Mouse (Mus musculus) MEL (cell line): ENCODE data around the gene Kcnh6. TPM values are rescaled to one million over a fixed set of nuclear protein-coding genes. Genes with fewer than 3 reads are reported as not detected.

Experiments
- DNase-seq: peaks from one replicate; pipeline ENCODE4 v3.0.0; 2011; ENCODE audit warnings: low read depth, low spot score
- H3K27ac ChIP-seq: 2 replicates; pipeline ENCODE4 v1.5.1; 2012; ENCODE audit warnings: low read depth, mild to moderate bottlenecking, control low read depth, low read length, moderate library complexity; ENCODE audit not compliant: control insufficient read depth
- H3K27me3 ChIP-seq, 2 experiments: fragments of 150-350 bp in 1 of 2; sonication (generic) in 1 of 2; 2 replicates each; pipeline ENCODE4 v1.6.1; 2012; ENCODE audit warnings: low read length in 2 of 2, mild to moderate bottlenecking in 2 of 2, improper control_type of control experiment in 1 of 2, moderate library complexity in 1 of 2; ENCODE audit not compliant: insufficient read depth in 2 of 2, control insufficient read depth in 1 of 2
- H3K36me3 ChIP-seq, 2 experiments: 2 replicates each; pipeline ENCODE4 v1.6.1; 2012 to 2014; ENCODE audit warnings: low read length in 2 of 2, improper control_type of control experiment in 1 of 2, inconsistent platforms in 1 of 2, mild to moderate bottlenecking in 1 of 2; ENCODE audit not compliant: insufficient read depth in 2 of 2, control insufficient read depth in 1 of 2
- H3K4me1 ChIP-seq, 2 experiments: fragments of 150-350 bp in 1 of 2; sonication (generic) in 1 of 2; 2 replicates each; pipeline ENCODE4 v1.6.1; 2012; ENCODE audit warnings: low read length in 2 of 2, improper control_type of control experiment in 1 of 2, mild to moderate bottlenecking in 1 of 2; ENCODE audit not compliant: insufficient read depth in 2 of 2, control insufficient read depth in 1 of 2
- H3K4me3 ChIP-seq, 2 experiments: fragments of 150-350 bp in 1 of 2; sonication (generic) in 1 of 2; 2 replicates each; pipeline ENCODE4 v1.5.1; 2012; ENCODE audit warnings: low read depth in 2 of 2, low read length in 2 of 2, mild to moderate bottlenecking in 2 of 2, moderate library complexity in 2 of 2, control low read depth in 1 of 2, improper control_type of control experiment in 1 of 2; ENCODE audit not compliant: control insufficient read depth in 1 of 2, insufficient read depth in 1 of 2
- H3K79me2 ChIP-seq: 2 replicates; pipeline ENCODE4 v1.6.1; 2012; ENCODE audit warnings: mild to moderate bottlenecking, low read length, moderate library complexity; ENCODE audit not compliant: control insufficient read depth, poor library complexity, insufficient read depth
- H3K9ac ChIP-seq: 2 replicates; pipeline ENCODE4 v1.6.1; 2012; ENCODE audit warnings: low read depth, mild to moderate bottlenecking, control low read depth, low read length, moderate library complexity; ENCODE audit not compliant: control insufficient read depth, poor library complexity, severe bottlenecking
- H3K9me3 ChIP-seq: fragments of 150-350 bp; sonication (generic); replicated peaks from 2 replicates; pipeline ENCODE4 v1.6.1; 2012; ENCODE audit warnings: mild to moderate bottlenecking, low read length, improper control_type of control experiment, moderate library complexity; ENCODE audit not compliant: insufficient read depth
- BHLHE40 ChIP-seq: IDR thresholded peaks from 2 replicates; pipeline ENCODE4 v1.6.1; 2012; ENCODE audit warnings: low read depth, mild to moderate bottlenecking, inconsistent platforms, low read length, improper control_type of control experiment, borderline replicate concordance
- CHD1 ChIP-seq: IDR thresholded peaks from 2 replicates; pipeline ENCODE4 v1.6.1; 2012; ENCODE audit warnings: low read depth, mild to moderate bottlenecking, inconsistent platforms, low read length, improper control_type of control experiment
- CHD2 ChIP-seq: IDR thresholded peaks from 2 replicates; pipeline ENCODE4 v1.6.1; 2011; ENCODE audit warnings: low read length, improper control_type of control experiment
- E2F4 ChIP-seq: IDR thresholded peaks from 2 replicates; pipeline ENCODE4 v1.6.1; 2011; ENCODE audit warnings: low read depth, low read length, improper control_type of control experiment, borderline replicate concordance
- ELF1 ChIP-seq: IDR thresholded peaks from 2 replicates; pipeline ENCODE4 v1.6.1; 2014; ENCODE audit warnings: low read depth, mild to moderate bottlenecking, inconsistent platforms, low read length, improper control_type of control experiment, moderate library complexity
- EP300 ChIP-seq, 2 experiments: IDR thresholded peaks; 2 replicates each; pipeline ENCODE4 v1.6.1; 2011; ENCODE audit warnings: improper control_type of control experiment in 2 of 2, low read length in 2 of 2, low read depth in 1 of 2, mild to moderate bottlenecking in 1 of 2
- GABPA ChIP-seq: IDR thresholded peaks from 2 replicates; pipeline ENCODE4 v1.6.1; 2012; ENCODE audit warnings: low read depth, mild to moderate bottlenecking, inconsistent platforms, low read length, improper control_type of control experiment, moderate library complexity
- GATA1 ChIP-seq: IDR thresholded peaks from 2 replicates; pipeline ENCODE4 v1.6.1; 2011; ENCODE audit warnings: low read depth, low read length, improper control_type of control experiment
- KAT2A ChIP-seq: conservative IDR thresholded peaks from 2 replicates; pipeline ENCODE4 v1.6.1; 2012; ENCODE audit warnings: low read depth, low read length, improper control_type of control experiment, inconsistent platforms
- MAFK ChIP-seq: IDR thresholded peaks from 2 replicates; pipeline ENCODE4 v1.6.1; 2011; ENCODE audit warnings: low read depth, mild to moderate bottlenecking, low read length, improper control_type of control experiment, borderline replicate concordance
- MEF2A ChIP-seq: IDR thresholded peaks from 2 replicates; pipeline ENCODE4 v1.6.1; 2014; ENCODE audit warnings: low read depth, mild to moderate bottlenecking, inconsistent platforms, low read length, improper control_type of control experiment; ENCODE audit not compliant: poor library complexity, insufficient replicate concordance, severe bottlenecking; ENCODE audit errors: extremely low read depth
- MXI1 ChIP-seq: IDR thresholded peaks from 2 replicates; pipeline ENCODE4 v1.6.1; 2011; ENCODE audit warnings: mild to moderate bottlenecking, low read depth, low read length, improper control_type of control experiment
- MYB ChIP-seq: IDR thresholded peaks from 2 replicates; pipeline ENCODE4 v1.6.1; 2011; ENCODE audit warnings: mild to moderate bottlenecking, low read depth, low read length, improper control_type of control experiment
- NELFE ChIP-seq: IDR thresholded peaks from 2 replicates; pipeline ENCODE4 v1.6.1; 2011; ENCODE audit warnings: low read depth, low read length, improper control_type of control experiment
- NRF1 ChIP-seq: IDR thresholded peaks from 2 replicates; pipeline ENCODE4 v1.6.1; 2014; ENCODE audit warnings: low read depth, mild to moderate bottlenecking, inconsistent platforms, low read length, improper control_type of control experiment, moderate library complexity; ENCODE audit not compliant: poor library complexity, insufficient read depth, severe bottlenecking
- POLR2A ChIP-seq, 2 experiments: IDR thresholded peaks; 2 replicates each; pipeline ENCODE4 v1.6.1; 2011 to 2012; ENCODE audit warnings: low read length in 2 of 2, mild to moderate bottlenecking in 2 of 2, control low read depth in 1 of 2, improper control_type of control experiment in 1 of 2, low read depth in 1 of 2, moderate library complexity in 1 of 2; ENCODE audit not compliant: control insufficient read depth in 1 of 2, insufficient read depth in 1 of 2, poor library complexity in 1 of 2
- POLR2AphosphoS2 ChIP-seq: IDR thresholded peaks from 2 replicates; pipeline ENCODE4 v1.6.1; 2011; ENCODE audit warnings: low read length, improper control_type of control experiment
- POLR2AphosphoS5 ChIP-seq: IDR thresholded peaks from 2 replicates; pipeline ENCODE4 v1.6.1; 2012; ENCODE audit warnings: low read depth, borderline replicate concordance, mild to moderate bottlenecking, inconsistent platforms, low read length, moderate library complexity, mixed read lengths
- SIN3A ChIP-seq: IDR thresholded peaks from 2 replicates; pipeline ENCODE4 v1.6.1; 2012; ENCODE audit warnings: low read length, improper control_type of control experiment, inconsistent platforms
- SMC3 ChIP-seq: IDR thresholded peaks from 2 replicates; pipeline ENCODE4 v1.6.1; 2011; ENCODE audit warnings: low read depth, low read length, improper control_type of control experiment
- TBP ChIP-seq: IDR thresholded peaks from 2 replicates; pipeline ENCODE4 v1.8.0; 2011; ENCODE audit warnings: low read depth, low read length, improper control_type of control experiment
- UBTF ChIP-seq: IDR thresholded peaks from 2 replicates; pipeline ENCODE4 v1.6.1; 2012; ENCODE audit warnings: low read depth, mild to moderate bottlenecking, inconsistent platforms, low read length, improper control_type of control experiment, moderate library complexity, borderline replicate concordance; ENCODE audit not compliant: insufficient read depth
- USF1 ChIP-seq: IDR thresholded peaks from 2 replicates; pipeline ENCODE4 v1.6.1; 2014; ENCODE audit warnings: low read depth, mild to moderate bottlenecking, inconsistent platforms, low read length, improper control_type of control experiment, moderate library complexity
- USF2 ChIP-seq, 2 experiments: IDR thresholded peaks; 2 replicates each; pipeline ENCODE4 v1.6.1; 2011 to 2012; ENCODE audit warnings: improper control_type of control experiment in 2 of 2, low read length in 2 of 2, borderline replicate concordance in 1 of 2, inconsistent platforms in 1 of 2, low read depth in 1 of 2, mild to moderate bottlenecking in 1 of 2; ENCODE audit not compliant: insufficient read depth in 1 of 2
- ZC3H11A ChIP-seq: IDR thresholded peaks from 2 replicates; pipeline ENCODE4 v1.6.1; 2012; ENCODE audit warnings: low read depth, mild to moderate bottlenecking, inconsistent platforms, low read length, improper control_type of control experiment
- ZMIZ1 ChIP-seq: IDR thresholded peaks from 2 replicates; pipeline ENCODE4 v1.6.1; 2012; ENCODE audit warnings: low read depth, mild to moderate bottlenecking, inconsistent platforms, low read length, improper control_type of control experiment, moderate library complexity
- polyA plus RNA-seq, 2 experiments: library from polyadenylated mRNA; stranded (reverse) in 1 of 2; unstranded in 1 of 2; fragments of >175 nt in 1 of 2; fragments of >200 nt in 1 of 2; gene quantifications; 2 replicates each; pipeline versions ENCODE4 v1.2.1 to v1.2.4; 2012; ENCODE audit warnings: low replicate concordance in 2 of 2, low read depth in 1 of 2; ENCODE audit not compliant: insufficient read length in 2 of 2, insufficient read depth in 1 of 2, missing spikeins in 1 of 2
- total RNA-seq: library from RNA; depleted of rRNA; stranded (reverse); fragments of 300-350 nt; gene quantifications from 2 replicates; pipeline ENCODE4 v1.2.3, GENCODE M21; 2012

The Kcnh6 gene
- total and polyA plus RNA-seq, 3 experiments: 0.04 to 0.07 TPM; not detected in 1

GRCm38 (mm10) chr11:105978232-105978631 is 29.7 kb upstream of the Kcnh6 start:
- TF ChIP-seq UBTF (no peak), POLR2AphosphoS5 (no peak), NRF1 (no peak), MAFK (no peak), ZC3H11A (no peak), E2F4 (no peak), ELF1 (no peak), POLR2AphosphoS2 (no peak), KAT2A (no peak), NELFE (no peak), CHD2 (no peak), GABPA (no peak), USF2 (IDR thresholded peaks at IDR 0.05; ENCODE audit: borderline replicate concordance in 1 of 2, insufficient read depth in 1 of 2, low read depth in 1 of 2, low read length in 2 of 2) (no peak), POLR2A (IDR thresholded peaks at IDR 0.05; ENCODE audit: control insufficient read depth in 1 of 2, insufficient read depth in 1 of 2, low read depth in 1 of 2, low read length in 2 of 2, poor library complexity in 1 of 2) (no peak)
- Histone ChIP-seq H3K27ac (no peak overlapping the region), H3K79me2 (no peaks in the 10 kb centered on the region)

GRCm38 (mm10) chr11:105978634-105979033 is 29.3 kb upstream of the Kcnh6 start:
- no peaks in the 10 kb centered on the region for H3K79me2 ChIP-seq
- no peak for TF ChIP-seq SIN3A
- no peak for TF ChIP-seq ZMIZ1
- TF ChIP-seq BHLHE40: no peak
- no peak for TF ChIP-seq EP300 (IDR thresholded peaks at IDR 0.05; ENCODE audit: low read depth in 1 of 2, low read length in 2 of 2)
- no peak for TF ChIP-seq GABPA
- TF ChIP-seq USF2 (IDR thresholded peaks at IDR 0.05; ENCODE audit: borderline replicate concordance in 1 of 2, insufficient read depth in 1 of 2, low read depth in 1 of 2, low read length in 2 of 2): no peak
- no peak for TF ChIP-seq GATA1
- TF ChIP-seq SMC3: no peak
- TF ChIP-seq USF1: no peak
- TF ChIP-seq E2F4: no peak
- TF ChIP-seq MXI1: no peak
- no peak for TF ChIP-seq MEF2A
- TF ChIP-seq MYB: no peak
- no peak for TF ChIP-seq POLR2AphosphoS2
- TF ChIP-seq TBP: no peak
- no peak for TF ChIP-seq CHD1
- H3K9ac ChIP-seq: no peak overlapping the region
- H3K36me3 ChIP-seq: no peaks in the 10 kb centered on the region
- H3K4me3 ChIP-seq: no peak overlapping the region
- DNase-seq: no peak
- H3K4me1 ChIP-seq: no peaks in the 10 kb centered on the region
- peaks cover 0 to 9% of the 10 kb centered on the region in 2 experiments for H3K27me3 ChIP-seq
- H3K9me3 ChIP-seq: no peaks in the 10 kb centered on the region
- H3K27ac ChIP-seq: no peak overlapping the region

More at GRCm38 (mm10) chr11:105978232-105978631, 29.7 kb upstream of the Kcnh6 start:
- Histone ChIP-seq H3K4me1 (no peaks in the 10 kb centered on the region), H3K36me3 (no peaks in the 10 kb centered on the region), H3K4me3 (no peak overlapping the region), H3K9me3 (no peaks in the 10 kb centered on the region), H3K27me3 (peaks cover 0 to 9% of the 10 kb centered on the region in 2 experiments), H3K9ac (no peak overlapping the region)
- no peak for DNase-seq
